Mouse (Mus musculus): ENCODE data around the gene Mtrr. TPM values are rescaled to one million over a fixed set of nuclear protein-coding genes. Genes with fewer than 3 reads are reported as not detected.

Mtrr gene
- 9.3 and 11.7 TPM in 2 replicates for polyA plus RNA-seq (2012; rRNA removed)

- DNase-seq (ENCODE audit: extremely low spot score in 1 of 2, low spot score in 1 of 2), result peak; percentile 90 to 99
Measured at GRCm38 (mm10) chr13:68581747-68582516, at the start of gene Mtrr, which contains the start of gene Fastkd3. Gene Mtrr (minus strand): TSS chr13:68582149. Gene Fastkd3 (plus strand): TSS chr13:68582234.

- DNase-seq (ENCODE audit: extremely low spot score in 1 of 2, low spot score in 1 of 2), result no peak
Measured at GRCm38 (mm10) chr13:68627041-68627440, 45.1 kb upstream of the Mtrr start.

- no peak for DNase-seq (ENCODE audit: extremely low spot score in 1 of 2, low spot score in 1 of 2)
Measured at GRCm38 (mm10) chr13:68622792-68623191, 40.8 kb upstream of the Mtrr start.

GRCm38 (mm10) chr13:68607652-68608405 lies 25.9 kb upstream of the Mtrr start:
- DNase-seq (ENCODE audit: extremely low spot score in 1 of 2, low spot score in 1 of 2), result no peak

GRCm38 (mm10) chr13:68605689-68606126 lies 23.8 kb upstream of the Mtrr start:
- DNase-seq (ENCODE audit: extremely low spot score in 1 of 2, low spot score in 1 of 2), result peak in 1 of 2 experiments; percentile 44

GRCm38 (mm10) chr13:68603085-68603484 lies 21.1 kb upstream of the Mtrr start:
- DNase-seq (ENCODE audit: extremely low spot score in 1 of 2, low spot score in 1 of 2), result peak in 1 of 2 experiments; percentile 73

- peak in 1 of 2 experiments; percentile 74 for DNase-seq (ENCODE audit: extremely low spot score in 1 of 2, low spot score in 1 of 2)
Measured at GRCm38 (mm10) chr13:68601184-68601583, 19.2 kb upstream of the Mtrr start.

GRCm38 (mm10) chr13:68598953-68599352 lies 17.0 kb upstream of the Mtrr start:
- no peak for DNase-seq (ENCODE audit: extremely low spot score in 1 of 2, low spot score in 1 of 2)

GRCm38 (mm10) chr13:68597667-68598066 lies 15.7 kb upstream of the Mtrr start:
- peak in 1 of 2 experiments; percentile 40 for DNase-seq (ENCODE audit: extremely low spot score in 1 of 2, low spot score in 1 of 2)

GRCm38 (mm10) chr13:68597199-68597598 lies 15.2 kb upstream of the Mtrr start, which contains the start of gene 1700001L19Rik:
Gene 1700001L19Rik (plus strand): TSS chr13:68597421.
- peak in 1 of 2 experiments; percentile 63 for DNase-seq (ENCODE audit: extremely low spot score in 1 of 2, low spot score in 1 of 2)

GRCm38 (mm10) chr13:68593797-68594196 lies 11.8 kb upstream of the Mtrr start:
- DNase-seq (ENCODE audit: extremely low spot score in 1 of 2, low spot score in 1 of 2), result peak in 1 of 2 experiments; percentile 78

- DNase-seq (ENCODE audit: extremely low spot score in 1 of 2, low spot score in 1 of 2), result no peak
Measured at GRCm38 (mm10) chr13:68588352-68588751, 6.4 kb upstream of the Mtrr start.

- DNase-seq (ENCODE audit: extremely low spot score in 1 of 2, low spot score in 1 of 2), result no peak
Measured at GRCm38 (mm10) chr13:68585441-68585840, 3.5 kb upstream of the Mtrr start.

- no peak for DNase-seq (ENCODE audit: extremely low spot score in 1 of 2, low spot score in 1 of 2)
Measured at GRCm38 (mm10) chr13:68583961-68584360, 2.0 kb upstream of the Mtrr start.

- DNase-seq (ENCODE audit: extremely low spot score in 1 of 2, low spot score in 1 of 2), result no peak
Measured at GRCm38 (mm10) chr13:68582517-68582780, 500 bp upstream of the Mtrr start.

- no peak for DNase-seq (ENCODE audit: extremely low spot score in 1 of 2, low spot score in 1 of 2)
Measured at GRCm38 (mm10) chr13:68581086-68581740, 736 bp downstream of the Mtrr start.

GRCm38 (mm10) chr13:68577945-68578344 lies 4.0 kb downstream of the Mtrr start:
- DNase-seq (ENCODE audit: extremely low spot score in 1 of 2, low spot score in 1 of 2), result peak in 1 of 2 experiments; percentile 51

GRCm38 (mm10) chr13:68574398-68574797 lies 7.6 kb downstream of the Mtrr start:
- no peak for DNase-seq (ENCODE audit: extremely low spot score in 1 of 2, low spot score in 1 of 2)

GRCm38 (mm10) chr13:68572966-68573913 lies 8.7 kb downstream of the Mtrr start:
- no peak for DNase-seq (ENCODE audit: extremely low spot score in 1 of 2, low spot score in 1 of 2)

- no peak for DNase-seq (ENCODE audit: extremely low spot score in 1 of 2, low spot score in 1 of 2)
Measured at GRCm38 (mm10) chr13:68572247-68572646, 9.7 kb downstream of the Mtrr start.
